Mouse (Mus musculus) myocyte (in vitro differentiated cells): ENCODE measurements around the gene Zfp956.
"Not testable (repeated sequence)": the region's sequence is repeated elsewhere in the genome, so short reads cannot be mapped to it uniquely, and the experiment has no call there.

ENCODE experiments used
- CEBPB ChIP-seq: IDR thresholded peaks from 2 replicates; pipeline ENCODE4 v1.6.1; 2011; ENCODE audit warnings: mild to moderate bottlenecking, moderate library complexity; ENCODE audit not compliant: poor library complexity, insufficient read depth, severe bottlenecking
- E2F4 ChIP-seq: IDR thresholded peaks from one replicate; pipeline ENCODE4 v1.6.1; 2011; ENCODE audit warnings: mild to moderate bottlenecking, control low read depth, moderate library complexity; ENCODE audit not compliant: insufficient read depth
- MAX ChIP-seq: IDR thresholded peaks from one replicate; pipeline ENCODE4 v1.6.1; 2011; ENCODE audit warnings: low read depth, mild to moderate bottlenecking, control low read depth
- MYOD1 ChIP-seq, 3 experiments: IDR thresholded peaks; one replicate each; pipeline ENCODE4 v1.6.1; 2011; ENCODE audit warnings: control low read depth in 2 of 3, low read depth in 2 of 3, mild to moderate bottlenecking in 2 of 3, moderate library complexity in 1 of 3; ENCODE audit not compliant: insufficient read length in 2 of 3, control insufficient read depth in 1 of 3
- POLR2A ChIP-seq: IDR thresholded peaks from one replicate; pipeline ENCODE4 v1.6.1; 2011; ENCODE audit warnings: low read depth, mild to moderate bottlenecking, control low read depth, moderate library complexity; ENCODE audit not compliant: insufficient read length
- POLR2AphosphoS2 ChIP-seq: IDR thresholded peaks from one replicate; pipeline ENCODE4 v1.6.1; 2011; ENCODE audit warnings: low read depth, control low read depth; ENCODE audit not compliant: insufficient read length
- REST ChIP-seq: IDR thresholded peaks from one replicate; pipeline ENCODE4 v1.6.1; 2011; ENCODE audit warnings: mild to moderate bottlenecking, control low read depth, moderate library complexity; ENCODE audit not compliant: insufficient read depth, insufficient read length

- not testable (repeated sequence) for TF ChIP-seq POLR2A; E2F4; REST; MYOD1 (IDR thresholded peaks at IDR 0.05; ENCODE audit: control insufficient read depth in 1 of 3, insufficient read length in 2 of 3, low read depth in 2 of 3); POLR2AphosphoS2; MAX; CEBPB
These were observed 15.0 kb downstream of the Zfp956 start for GRCm38 (mm10) chr6:47968166-47968565.
